Mouse (Mus musculus): ENCODE measurements around the gene Olfr452. TPM values are rescaled to one million over a fixed set of nuclear protein-coding genes. Genes with fewer than 3 reads are reported as not detected.

The Olfr452 gene
- polyA plus RNA-seq (2015; fragmentation: Nextera tagmentation; extraction: Ambion mirVana), result not detected in 2 replicates

DNA sequence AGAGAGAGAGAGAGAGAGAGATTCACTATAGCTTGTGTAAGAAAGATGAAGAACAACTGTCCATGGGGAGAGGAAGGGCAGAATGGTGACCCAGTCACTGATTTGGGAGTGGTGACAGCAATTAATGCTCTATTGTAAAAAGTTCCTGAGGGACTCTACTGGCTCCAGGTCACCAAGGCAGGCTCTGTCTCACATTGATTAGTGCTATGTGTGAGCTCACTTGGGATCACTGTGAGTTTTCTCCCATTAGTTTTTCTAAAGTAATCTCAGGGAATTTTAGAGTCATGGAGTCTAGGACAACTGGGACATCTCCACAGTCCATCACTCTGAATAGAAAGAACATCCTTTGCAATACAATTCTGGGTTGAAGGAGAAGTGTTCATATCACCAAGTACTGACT lies at the start of gene Olfr452:
TSS of gene Olfr452 (plus strand) at position 301 of the 400 bp plus-strand sequence.
- no peak within 1 kb of the TSS for H3K4me2 ChIP-seq (ENCODE audit: low read length)
- no peaks in the 10 kb centered on the region for H3K27me3 ChIP-seq (ENCODE audit: control insufficient read depth, insufficient read depth, low read depth, low read length)
- no peaks in the 10 kb centered on the region for H3K4me1 ChIP-seq (ENCODE audit: control insufficient read depth, insufficient read depth, low read length)
- H3K36me3 ChIP-seq (ENCODE audit: control insufficient read depth, insufficient read depth, low read length), result no peaks in the 10 kb centered on the region
- H3K4me3 ChIP-seq (ENCODE audit: low read depth, low read length), result no peak within 1 kb of the TSS
- H3K27ac ChIP-seq (ENCODE audit: low read length), result no peak within 1 kb of the TSS
- no peaks in the 10 kb centered on the region for H3K9me3 ChIP-seq (replicated peaks; ENCODE audit: control insufficient read depth, low read length, poor library complexity, severe bottlenecking)
- ATAC-seq, result no peak
- H3K9ac ChIP-seq (ENCODE audit: low read depth, low read length), result no peak within 1 kb of the TSS

- Histone ChIP-seq H3K4me1 (ENCODE audit: control insufficient read depth, insufficient read depth, low read length) (no peaks in the 10 kb centered on the region), H3K27ac (ENCODE audit: low read length) (no peak within 1 kb of the TSS), H3K27me3 (ENCODE audit: control insufficient read depth, insufficient read depth, low read depth, low read length) (no peaks in the 10 kb centered on the region), H3K4me3 (ENCODE audit: low read depth, low read length) (no peak within 1 kb of the TSS), H3K36me3 (ENCODE audit: control insufficient read depth, insufficient read depth, low read length) (no peaks in the 10 kb centered on the region), H3K4me2 (ENCODE audit: low read length) (no peak within 1 kb of the TSS), H3K9me3 (replicated peaks; ENCODE audit: control insufficient read depth, low read length, poor library complexity, severe bottlenecking) (no peaks in the 10 kb centered on the region), H3K9ac (ENCODE audit: low read depth, low read length) (no peak within 1 kb of the TSS)
- no peak for ATAC-seq
- 95% methylated on average over 1 of the region's 1 CpGs for WGBS
Observed at GRCm38 (mm10) chr6:42739071-42739470, 45.8 kb upstream of the Olfr452 start, which contains the start of gene Olfr453. Gene Olfr453, plus strand, starts transcription at chr6:42739371.

DNA sequence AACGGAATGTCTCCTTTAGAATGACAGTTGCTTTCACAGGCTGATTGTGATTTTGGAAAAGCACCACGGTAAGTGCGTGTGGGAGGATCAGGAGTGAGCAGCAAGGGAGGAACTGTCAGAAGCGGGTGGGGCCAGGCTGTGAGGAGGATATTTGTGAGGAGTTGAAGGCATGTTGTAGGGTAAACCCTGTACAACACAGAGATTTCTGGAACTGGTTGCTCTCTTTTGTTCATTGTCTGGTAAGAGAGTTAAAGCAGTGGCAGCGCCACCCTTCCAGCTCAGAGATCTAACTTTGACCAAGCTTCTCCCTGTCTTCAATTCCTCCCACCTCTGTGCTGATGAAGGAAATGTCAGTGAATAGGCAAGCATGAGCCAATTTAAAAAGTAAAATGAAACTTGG lies 42.6 kb upstream of the Olfr452 start:
- Histone ChIP-seq H3K9ac (ENCODE audit: low read depth, low read length) (no peak overlapping the region), H3K4me3 (ENCODE audit: low read depth, low read length) (no peak overlapping the region), H3K4me2 (ENCODE audit: low read length) (no peak overlapping the region), H3K4me1 (ENCODE audit: control insufficient read depth, insufficient read depth, low read length) (no peaks in the 10 kb centered on the region), H3K27me3 (ENCODE audit: control insufficient read depth, insufficient read depth, low read depth, low read length) (no peaks in the 10 kb centered on the region), H3K36me3 (ENCODE audit: control insufficient read depth, insufficient read depth, low read length) (no peaks in the 10 kb centered on the region), H3K9me3 (replicated peaks; ENCODE audit: control insufficient read depth, low read length, poor library complexity, severe bottlenecking) (no peaks in the 10 kb centered on the region), H3K27ac (ENCODE audit: low read length) (no peak overlapping the region)
- WGBS, result 87% methylated on average over 5 of the region's 5 CpGs
- no peak for ATAC-seq

GRCm38 (mm10) chr6:42747846-42748245 lies 37.0 kb upstream of the Olfr452 start:
- ATAC-seq, result no peak
- Histone ChIP-seq H3K9me3 (replicated peaks; ENCODE audit: control insufficient read depth, low read length, poor library complexity, severe bottlenecking) (no peaks in the 10 kb centered on the region), H3K36me3 (ENCODE audit: control insufficient read depth, insufficient read depth, low read length) (no peaks in the 10 kb centered on the region)

DNA sequence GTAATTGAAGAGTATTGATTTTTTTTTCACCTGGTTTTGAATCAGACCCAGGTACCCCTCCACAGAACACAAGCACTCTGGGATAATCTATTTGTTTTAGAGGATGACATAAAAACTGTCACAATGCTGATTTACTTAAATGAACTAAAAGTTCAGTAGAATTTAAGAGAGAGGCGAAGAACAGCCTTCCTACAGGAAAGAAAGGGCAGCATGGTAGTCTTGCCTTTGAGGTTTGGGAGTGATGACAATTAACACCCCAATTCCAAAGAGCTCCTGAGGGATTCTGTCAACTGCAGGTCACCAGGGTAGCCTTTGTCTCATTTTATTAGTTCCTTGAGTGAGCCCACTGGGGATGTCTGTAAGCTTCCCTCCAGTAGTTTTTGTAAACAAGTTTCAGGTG lies 28.8 kb upstream of the Olfr452 start, which contains the start of gene Olfr38:
TSS of gene Olfr38 (plus strand) at position 301 of the 400 bp plus-strand sequence.
- ATAC-seq, result no peak
- H3K9ac ChIP-seq (ENCODE audit: low read depth, low read length), result no peak within 1 kb of the TSS
- H3K4me2 ChIP-seq (ENCODE audit: low read length), result no peak within 1 kb of the TSS
- no peak within 1 kb of the TSS for H3K4me3 ChIP-seq (ENCODE audit: low read depth, low read length)
- H3K27me3 ChIP-seq (ENCODE audit: control insufficient read depth, insufficient read depth, low read depth, low read length), result no peaks in the 10 kb centered on the region
- H3K9me3 ChIP-seq (replicated peaks; ENCODE audit: control insufficient read depth, low read length, poor library complexity, severe bottlenecking), result no peaks in the 10 kb centered on the region
- no peaks in the 10 kb centered on the region for H3K36me3 ChIP-seq (ENCODE audit: control insufficient read depth, insufficient read depth, low read length)
- 83% methylated on average over 1 of the region's 1 CpGs for WGBS
- no peak within 1 kb of the TSS for H3K27ac ChIP-seq (ENCODE audit: low read length)
- no peaks in the 10 kb centered on the region for H3K4me1 ChIP-seq (ENCODE audit: control insufficient read depth, insufficient read depth, low read length)

More at GRCm38 (mm10) chr6:42747846-42748245, 37.0 kb upstream of the Olfr452 start:
- no peaks in the 10 kb centered on the region for H3K4me1 ChIP-seq (ENCODE audit: control insufficient read depth, insufficient read depth, low read length)
- no peak overlapping the region for H3K4me3 ChIP-seq (ENCODE audit: low read depth, low read length)
- no peak overlapping the region for H3K4me2 ChIP-seq (ENCODE audit: low read length)
- H3K27me3 ChIP-seq (ENCODE audit: control insufficient read depth, insufficient read depth, low read depth, low read length), result no peaks in the 10 kb centered on the region
- H3K27ac ChIP-seq (ENCODE audit: low read length), result no peak overlapping the region
- no peak overlapping the region for H3K9ac ChIP-seq (ENCODE audit: low read depth, low read length)

GRCm38 (mm10) chr6:42777066-42777465 lies 7.8 kb upstream of the Olfr452 start:
- Histone ChIP-seq H3K27me3 (ENCODE audit: control insufficient read depth, insufficient read depth, low read depth, low read length) (no peaks in the 10 kb centered on the region), H3K9ac (ENCODE audit: low read depth, low read length) (no peak overlapping the region), H3K27ac (ENCODE audit: low read length) (no peak overlapping the region), H3K4me3 (ENCODE audit: low read depth, low read length) (no peak overlapping the region), H3K36me3 (ENCODE audit: control insufficient read depth, insufficient read depth, low read length) (no peaks in the 10 kb centered on the region), H3K9me3 (replicated peaks; ENCODE audit: control insufficient read depth, low read length, poor library complexity, severe bottlenecking) (no peaks in the 10 kb centered on the region), H3K4me1 (ENCODE audit: control insufficient read depth, insufficient read depth, low read length) (no peaks in the 10 kb centered on the region), H3K4me2 (ENCODE audit: low read length) (no peak overlapping the region)
- no peak for ATAC-seq
- WGBS, result 92% methylated on average over 1 of the region's 1 CpGs

DNA sequence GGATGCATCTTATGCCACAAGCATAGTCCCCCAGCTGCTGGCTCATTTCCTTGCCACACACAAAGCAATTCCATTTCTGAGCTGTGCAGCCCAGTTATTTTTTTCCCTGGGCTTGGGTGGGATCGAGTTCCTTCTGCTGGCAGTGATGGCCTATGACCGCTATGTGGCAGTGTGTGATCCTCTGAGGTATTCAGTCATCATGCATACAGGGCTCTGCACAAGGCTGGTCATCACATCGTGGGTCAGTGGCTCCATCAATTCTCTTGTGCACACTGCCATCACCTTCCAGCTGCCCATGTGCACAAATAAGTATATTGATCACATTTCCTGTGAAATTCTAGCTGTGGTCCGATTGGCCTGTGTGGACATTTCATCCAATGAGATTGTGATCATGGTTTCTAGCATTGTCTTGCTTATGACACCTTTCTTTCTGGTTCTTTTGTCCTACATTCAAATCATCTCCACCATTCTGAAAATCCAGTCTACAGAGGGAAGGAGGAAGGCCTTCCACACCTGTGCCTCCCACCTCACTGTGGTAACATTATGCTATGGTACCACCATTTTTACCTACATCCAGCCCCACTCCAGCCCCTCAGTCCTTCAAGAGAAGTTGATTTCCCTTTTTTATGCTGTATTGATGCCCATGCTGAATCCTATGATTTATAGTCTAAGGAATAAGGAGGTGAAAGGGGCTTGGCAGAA lies 5.5 kb downstream of the Olfr452 start:
- no peak overlapping the region for H3K4me3 ChIP-seq (ENCODE audit: low read depth, low read length)
- peaks cover 3% of the 10 kb centered on the region for H3K4me1 ChIP-seq (ENCODE audit: control insufficient read depth, insufficient read depth, low read length)

DNA sequence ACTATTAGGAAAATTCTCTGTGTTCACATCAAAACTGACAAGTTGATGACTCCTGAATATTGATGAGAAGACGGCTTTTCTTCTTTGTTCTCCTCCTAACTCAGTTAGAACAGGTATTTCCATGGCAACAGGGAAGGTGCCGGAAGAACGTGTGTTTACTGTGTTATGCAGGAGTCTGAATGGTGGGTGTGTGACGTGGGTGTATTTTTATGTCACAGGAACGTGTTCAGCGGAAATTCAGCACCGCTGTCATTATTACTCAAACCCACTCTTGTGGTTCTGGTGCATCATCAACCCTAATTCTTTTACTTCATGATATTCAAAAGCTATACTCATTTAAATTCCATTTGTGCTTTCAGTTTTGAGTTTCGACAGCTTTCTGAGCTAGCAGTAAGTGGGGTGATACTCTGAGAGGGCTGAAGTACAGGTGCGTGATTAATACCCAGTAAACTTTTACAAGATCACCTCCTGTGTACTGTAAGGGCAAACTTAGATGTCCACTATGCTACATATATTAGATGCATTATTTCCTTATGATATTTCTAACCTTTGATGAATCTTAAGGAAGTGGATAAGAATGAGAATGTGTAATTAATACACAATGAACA lies 6.2 kb downstream of the Olfr452 start:
- peak; percentile 95 for ATAC-seq
- Histone ChIP-seq H3K9me3 (replicated peaks; ENCODE audit: control insufficient read depth, low read length, poor library complexity, severe bottlenecking) (no peaks in the 10 kb centered on the region), H3K27me3 (ENCODE audit: control insufficient read depth, insufficient read depth, low read depth, low read length) (no peaks in the 10 kb centered on the region), H3K4me2 (ENCODE audit: low read length) (0 out of 2 replicates have a peak overlapping the region, but pooled peaks have one; percentile 24), H3K9ac (ENCODE audit: low read depth, low read length) (no peak overlapping the region), H3K36me3 (ENCODE audit: control insufficient read depth, insufficient read depth, low read length) (no peaks in the 10 kb centered on the region), H3K4me3 (ENCODE audit: low read depth, low read length) (no peak overlapping the region), H3K27ac (ENCODE audit: low read length) (peak overlapping the region; percentile 73), H3K4me1 (ENCODE audit: control insufficient read depth, insufficient read depth, low read length) (peaks cover 3% of the 10 kb centered on the region)
- WGBS, result 65% methylated on average over 9 of the region's 9 CpGs

More for the DNA sequence above, 5.5 kb downstream of the Olfr452 start:
- Histone ChIP-seq H3K27me3 (ENCODE audit: control insufficient read depth, insufficient read depth, low read depth, low read length) (no peaks in the 10 kb centered on the region), H3K36me3 (ENCODE audit: control insufficient read depth, insufficient read depth, low read length) (no peaks in the 10 kb centered on the region), H3K27ac (ENCODE audit: low read length) (peak overlapping the region; percentile 73), H3K9me3 (replicated peaks; ENCODE audit: control insufficient read depth, low read length, poor library complexity, severe bottlenecking) (no peaks in the 10 kb centered on the region), H3K9ac (ENCODE audit: low read depth, low read length) (no peak overlapping the region), H3K4me2 (ENCODE audit: low read length) (0 out of 2 replicates have a peak overlapping the region, but pooled peaks have one; percentile 12)
- WGBS, result 35% methylated on average over 4 of the region's 4 CpGs
- peak; percentile 81 for ATAC-seq

DNA sequence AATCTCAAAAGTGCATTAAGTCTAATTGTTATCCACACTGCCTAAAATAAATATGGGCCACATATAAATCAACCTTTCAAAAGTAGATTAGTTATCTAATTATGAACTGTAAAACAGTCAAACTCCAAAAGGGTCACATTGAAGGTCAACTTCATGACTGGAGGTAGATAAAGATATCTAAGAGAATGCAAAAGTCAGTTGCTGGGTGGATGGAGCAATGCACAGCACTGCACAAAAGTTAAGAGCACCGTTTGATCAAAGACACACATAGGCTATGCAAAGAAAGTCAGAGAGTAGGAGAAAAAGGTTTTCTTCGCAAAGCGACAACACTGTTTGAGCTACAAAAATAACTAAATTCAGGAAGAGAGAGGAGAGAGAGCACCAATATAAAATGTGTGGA lies 10.1 kb downstream of the Olfr452 start:
- Histone ChIP-seq H3K4me2 (ENCODE audit: low read length) (no peak overlapping the region), H3K9ac (ENCODE audit: low read depth, low read length) (no peak overlapping the region), H3K27ac (ENCODE audit: low read length) (no peak overlapping the region), H3K4me3 (ENCODE audit: low read depth, low read length) (no peak overlapping the region), H3K9me3 (replicated peaks; ENCODE audit: control insufficient read depth, low read length, poor library complexity, severe bottlenecking) (no peaks in the 10 kb centered on the region), H3K36me3 (ENCODE audit: control insufficient read depth, insufficient read depth, low read length) (no peaks in the 10 kb centered on the region), H3K4me1 (ENCODE audit: control insufficient read depth, insufficient read depth, low read length) (peaks cover 3% of the 10 kb centered on the region), H3K27me3 (ENCODE audit: control insufficient read depth, insufficient read depth, low read depth, low read length) (no peaks in the 10 kb centered on the region)
- WGBS, result 84% methylated on average over 3 of the region's 3 CpGs
- no peak for ATAC-seq

Data from midbrain, embryonic 16.5 days (tissue).